28 mouse cellular contexts compared by ENCODE assay signal in the genomic region with DNA sequence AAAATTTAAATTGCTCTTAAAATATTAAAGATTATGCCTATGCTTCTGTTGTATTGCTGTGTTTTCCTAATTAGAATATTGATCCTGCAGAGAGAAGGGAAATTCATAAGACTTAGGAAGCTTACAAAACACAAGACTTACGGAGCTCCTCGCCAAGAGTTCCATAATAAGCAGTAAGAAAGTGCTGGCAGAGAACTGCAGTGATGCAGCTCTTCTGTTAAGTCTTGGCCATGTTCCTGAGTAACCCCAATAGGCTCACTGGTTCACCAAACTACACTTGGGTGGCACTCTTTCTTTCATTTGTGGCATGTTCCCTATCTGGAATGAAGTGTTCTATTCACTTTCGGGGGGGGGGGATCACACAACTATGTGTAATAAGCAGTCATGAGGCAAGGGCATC. TPM values are rescaled to one million over a fixed set of nuclear protein-coding genes. Genes with fewer than 3 reads are reported as not detected.
DNase-seq lines count a peak whose midpoint lies in the region; ATAC-seq and TF ChIP-seq lines count a peak whose summit lies in the region.
"Had no signal": no experiment of that assay in that cellular context is flagged by ENCODE, and none has a peak within 500 bp of the region (broad histone marks: within the 10 kb centered on the region; RNA-seq: fewer than 3 reads in every experiment).

No protein-coding gene starts in this region.

- ATAC-seq in frontal cortex, adult (ENCODE audit: low TSS enrichment): peak; percentile 91
- ATAC-seq in lung, postnatal 0 days: no peak
- no peak for ATAC-seq in intestine, embryonic 15.5 days
- ATAC-seq: liver, embryonic 12.5 days; midbrain, embryonic 16.5 days had no signal

- peak; percentile 11 for DNase-seq in adrenal gland, postnatal 14 days
- no peak for DNase-seq in adrenal gland, adult 18-20 months (ENCODE audit: low spot score in 2 of 2)
- no peak for DNase-seq in frontal cortex, postnatal 36 days (ENCODE audit: low spot score in 2 of 2)
- peak; percentile 22 for DNase-seq in lung, postnatal 0 days (ENCODE audit: low spot score)
- no peak for DNase-seq in lung, adult 18-20 months
- DNase-seq: adrenal gland, postnatal 36 days; cerebellum, adult 11-12 months; cerebellum, postnatal 10 days; gastrocnemius, postnatal 25 days; heart, postnatal 36 days; kidney, adult 8-10 months; kidney, postnatal 10 days; lung, adult 2 months; lung, postnatal 4 days; thymus, postnatal 36 days had no signal

- no peak overlapping the region for H3K4me3 ChIP-seq in lung, postnatal 0 days (ENCODE audit: low read depth, low read length)
- no peak overlapping the region for H3K4me3 ChIP-seq in intestine, embryonic 15.5 days (replicated peaks)
- H3K4me3 ChIP-seq: embryonic facial prominence, embryonic 13.5 days; heart, embryonic 15.5 days; hindbrain, embryonic 13.5 days; limb, embryonic 12.5 days; liver, embryonic 12.5 days had no signal

- no peak for TF ChIP-seq EP300 in lung, postnatal 0 days (IDR thresholded peaks at IDR 0.05)

- H3K27ac ChIP-seq in lung, postnatal 0 days (ENCODE audit: low read length): no peak overlapping the region
- H3K27ac ChIP-seq in intestine, embryonic 15.5 days: no peak overlapping the region
- H3K27ac ChIP-seq: embryonic facial prominence, embryonic 13.5 days; heart, embryonic 15.5 days; hindbrain, embryonic 13.5 days; limb, embryonic 12.5 days; liver, embryonic 12.5 days had no signal

- no peak overlapping the region for H3K9ac ChIP-seq in lung, postnatal 0 days (replicated peaks; ENCODE audit: low read depth)
- H3K9ac ChIP-seq in intestine, embryonic 15.5 days: no peak overlapping the region
- H3K9ac ChIP-seq: embryonic facial prominence, embryonic 13.5 days; heart, embryonic 15.5 days; hindbrain, embryonic 13.5 days; limb, embryonic 12.5 days; liver, embryonic 12.5 days had no signal

- no peak for TF ChIP-seq CTCF in lung, postnatal 0 days (IDR thresholded peaks at IDR 0.05)

- no peaks in the 10 kb centered on the region for H3K9me3 ChIP-seq in lung, postnatal 0 days (ENCODE audit: low read length)
- H3K9me3 ChIP-seq in intestine, embryonic 15.5 days: no peaks in the 10 kb centered on the region
- H3K9me3 ChIP-seq: embryonic facial prominence, embryonic 13.5 days; heart, embryonic 15.5 days; hindbrain, embryonic 13.5 days; limb, embryonic 12.5 days; liver, embryonic 12.5 days had no signal

- H3K4me2 ChIP-seq in lung, postnatal 0 days (replicated peaks; ENCODE audit: low read depth, low read length): no peak overlapping the region
- H3K4me2 ChIP-seq in intestine, embryonic 15.5 days (replicated peaks): no peak overlapping the region
- H3K4me2 ChIP-seq: embryonic facial prominence, embryonic 13.5 days; heart, embryonic 15.5 days; hindbrain, embryonic 13.5 days; limb, embryonic 12.5 days; liver, embryonic 12.5 days had no signal

- no peaks in the 10 kb centered on the region for H3K27me3 ChIP-seq in lung, postnatal 0 days (replicated peaks; ENCODE audit: insufficient read depth, low read length)
- no peaks in the 10 kb centered on the region for H3K27me3 ChIP-seq in intestine, embryonic 15.5 days (replicated peaks)
- H3K27me3 ChIP-seq: embryonic facial prominence, embryonic 13.5 days; heart, embryonic 15.5 days; hindbrain, embryonic 13.5 days; limb, embryonic 12.5 days; liver, embryonic 12.5 days had no signal

- H3K36me3 ChIP-seq in lung, postnatal 0 days (ENCODE audit: insufficient read depth, low read length): no peaks in the 10 kb centered on the region
- H3K36me3 ChIP-seq in intestine, embryonic 15.5 days: no peaks in the 10 kb centered on the region
- H3K36me3 ChIP-seq: embryonic facial prominence, embryonic 13.5 days; heart, embryonic 15.5 days; hindbrain, embryonic 13.5 days; limb, embryonic 12.5 days; liver, embryonic 12.5 days had no signal

- no peaks in the 10 kb centered on the region for H3K4me1 ChIP-seq in lung, postnatal 0 days (ENCODE audit: insufficient read depth, low read depth, low read length)
- H3K4me1 ChIP-seq in intestine, embryonic 15.5 days (replicated peaks): no peaks in the 10 kb centered on the region
- H3K4me1 ChIP-seq: hindbrain, embryonic 13.5 days; limb, embryonic 12.5 days; liver, embryonic 12.5 days had no signal

- WGBS in lung, postnatal 0 days: 56% methylated on average over 3 of the region's 3 CpGs
- WGBS in intestine, embryonic 15.5 days: 63% methylated on average over 3 of the region's 3 CpGs

RNA-seq across cellular contexts. Expression of a gene that starts 36.9 kb away (rescaled TPM):
- total RNA-seq in adrenal gland, postnatal 14 days (2021): 53.5 and 53.7 TPM in 2 replicates
- 10 to 100 TPM; 49.1 to 65.5 TPM for total RNA-seq in adrenal gland, adult 18-20 months (2021)
- polyA plus RNA-seq in lung, postnatal 0 days (2015; fragmentation: Nextera tagmentation; extraction: Ambion mirVana): 19.6 and 20.8 TPM in 2 replicates
- polyA plus RNA-seq in intestine, embryonic 15.5 days (2015; fragmentation: Nextera tagmentation; extraction: Ambion mirVana): 34.8 and 41.3 TPM in 2 replicates

RNA-seq across cellular contexts. Expression of a gene that starts 56.3 kb away (rescaled TPM):
- total RNA-seq in adrenal gland, postnatal 14 days (2021): not detected in 2 replicates
- total RNA-seq in adrenal gland, adult 18-20 months (2021): not detected
- polyA plus RNA-seq in lung, postnatal 0 days (2015; fragmentation: Nextera tagmentation; extraction: Ambion mirVana): not detected in 2 replicates
- polyA plus RNA-seq in intestine, embryonic 15.5 days (2015; fragmentation: Nextera tagmentation; extraction: Ambion mirVana): not detected in 2 replicates
- total RNA-seq: adrenal gland, postnatal 36 days; gastrocnemius, postnatal 25 days; heart, postnatal 36 days; layer of hippocampus, postnatal 25 days; left cerebral cortex, postnatal 10 days had no signal
- polyA plus RNA-seq: embryonic facial prominence, embryonic 13.5 days; heart, embryonic 15.5 days; hindbrain, embryonic 13.5 days; intestine, embryonic 14.5 days; limb, embryonic 12.5 days; liver, embryonic 12.5 days; lung, adult 2 months; midbrain, embryonic 16.5 days; neural tube, embryonic 14.5 days; stomach, embryonic 14.5 days had no signal

Comparison
In these comparisons a context has a peak if more than half of its experiments do, and no peak if none do; other contexts are left out.
1. DNase-seq: peak in adrenal gland, postnatal 14 days (single experiment) and lung, postnatal 0 days (single experiment); none in adrenal gland, adult 18-20 months (0 of 2), frontal cortex, postnatal 36 days (0 of 2) and lung, adult 18-20 months (0 of 2).